Mouse (Mus musculus) kidney, embryonic 15.5 days (tissue): ENCODE data around the gene Pnldc1. TPM values are rescaled to one million over a fixed set of nuclear protein-coding genes. Genes with fewer than 3 reads are reported as not detected.
"Not testable (repeated sequence)": the region's sequence is repeated elsewhere in the genome, so short reads cannot be mapped to it uniquely, and the experiment has no call there.

Experiments
- ATAC-seq: fragments of 200-750 bp; cut with Nextera tagmentation; replicated peaks from 2 replicates; pipeline ENCODE4 v1.8.0; 2017; ENCODE audit warnings: moderate TSS enrichment; ENCODE audit not compliant: low FRiP score
- H3K27ac ChIP-seq: fragments of 300-500 bp; sonication (generic); 2 replicates; pipeline ENCODE4 v1.5.1; 2015; ENCODE audit warnings: mild to moderate bottlenecking, inconsistent platforms
- H3K27me3 ChIP-seq: fragments of 300-500 bp; sonication (generic); 2 replicates; pipeline ENCODE4 v1.6.1; 2015; ENCODE audit warnings: inconsistent platforms
- H3K36me3 ChIP-seq: fragments of 300-500 bp; sonication (generic); 2 replicates; pipeline ENCODE4 v1.6.1; 2015; ENCODE audit warnings: inconsistent platforms
- H3K4me1 ChIP-seq: fragments of 300-500 bp; sonication (generic); 2 replicates; pipeline ENCODE4 v1.6.1; 2015; ENCODE audit warnings: inconsistent platforms
- H3K4me2 ChIP-seq: fragments of 300-500 bp; sonication (generic); 2 replicates; pipeline ENCODE4 v1.6.1; 2015; ENCODE audit warnings: moderate library complexity, mild to moderate bottlenecking, inconsistent platforms
- H3K4me3 ChIP-seq: fragments of 300-500 bp; sonication (generic); replicated peaks from 2 replicates; pipeline ENCODE4 v1.5.1; 2015; ENCODE audit warnings: mild to moderate bottlenecking, inconsistent platforms
- H3K9ac ChIP-seq: fragments of 300-500 bp; sonication (generic); 2 replicates; pipeline ENCODE4 v1.6.1; 2015; ENCODE audit warnings: mild to moderate bottlenecking, inconsistent platforms
- H3K9me3 ChIP-seq: fragments of 300-500 bp; sonication (generic); replicated peaks from 2 replicates; pipeline ENCODE4 v1.6.1; 2016; ENCODE audit warnings: inconsistent platforms
- WGBS: fragments of 180-500 bp; shearing (Covaris S2); methylation state at CpG from one replicate; pipeline ENCODE4 v1.1.7; 2015; ENCODE audit warnings: mixed read lengths; 5-methylcytosine and 5-hydroxymethylcytosine counted together
- polyA plus RNA-seq: library from polyadenylated mRNA; unstranded; fragments of >200 nt; fragmentation: Nextera tagmentation; extraction: Ambion mirVana; gene quantifications from 2 replicates; pipeline ENCODE4 v1.2.1, GENCODE M21; 2015

The Pnldc1 gene
- 1.5 and 2.5 TPM in 2 replicates for polyA plus RNA-seq

GRCm38 (mm10) chr17:12909361-12910280, at the start of gene Pnldc1:
TSS of gene Pnldc1 (minus strand) at chr17:12910230.
- H3K9ac ChIP-seq = no peak within 1 kb of the TSS
- H3K27ac ChIP-seq = no peak within 1 kb of the TSS
- no peaks in the 10 kb centered on the region for H3K9me3 ChIP-seq
- no peak within 1 kb of the TSS for H3K4me2 ChIP-seq
- 83% methylated on average over 35 of the region's 35 CpGs for WGBS
- peaks cover 62% of the 10 kb centered on the region for H3K36me3 ChIP-seq
- no peaks in the 10 kb centered on the region for H3K27me3 ChIP-seq
- peaks cover under 1% of the 10 kb centered on the region; the same call in 1 of the 2 replicates for H3K4me1 ChIP-seq
- ATAC-seq = no peak
- no peak within 1 kb of the TSS for H3K4me3 ChIP-seq

- not testable (repeated sequence) for H3K4me1 ChIP-seq, H3K4me3 ChIP-seq, H3K9ac ChIP-seq, H3K27me3 ChIP-seq, H3K27ac ChIP-seq, H3K9me3 ChIP-seq, ATAC-seq
- peak overlapping the region; percentile 41 for H3K4me2 ChIP-seq
- 40% methylated on average over 1 of the region's 2 CpGs for WGBS
- H3K36me3 ChIP-seq = peaks cover 23% of the 10 kb centered on the region
These were observed 49.3 kb upstream of the Pnldc1 start for GRCm38 (mm10) chr17:12959377-12959776.

GRCm38 (mm10) chr17:12956664-12957063, 46.6 kb upstream of the Pnldc1 start:
- H3K4me2 ChIP-seq = no peak overlapping the region
- H3K4me1 ChIP-seq = peaks cover 7% of the 10 kb centered on the region
- no peaks in the 10 kb centered on the region for H3K27me3 ChIP-seq
- ATAC-seq = no peak
- H3K9me3 ChIP-seq = no peaks in the 10 kb centered on the region
- no peak overlapping the region for H3K4me3 ChIP-seq
- 92% methylated on average over 8 of the region's 8 CpGs for WGBS
- H3K27ac ChIP-seq = no peak overlapping the region
- H3K36me3 ChIP-seq = peaks cover 40% of the 10 kb centered on the region
- no peak overlapping the region for H3K9ac ChIP-seq

- Histone ChIP-seq H3K9me3 (no peaks in the 10 kb centered on the region), H3K36me3 (peaks cover 72% of the 10 kb centered on the region), H3K9ac (no peak overlapping the region), H3K4me1 (no peaks in the 10 kb centered on the region), H3K27me3 (no peaks in the 10 kb centered on the region), H3K27ac (no peak overlapping the region), H3K4me2 (no peak overlapping the region), H3K4me3 (no peak overlapping the region)
- WGBS = 90% methylated on average over 5 of the region's 5 CpGs
- no peak for ATAC-seq
These were observed 39.6 kb upstream of the Pnldc1 start for GRCm38 (mm10) chr17:12949669-12950068.

- 92% methylated on average over 6 of the region's 6 CpGs for WGBS
- H3K36me3 ChIP-seq = peaks cover 44% of the 10 kb centered on the region
- no peak overlapping the region for H3K4me2 ChIP-seq
- H3K4me1 ChIP-seq = peaks cover 8% of the 10 kb centered on the region; the same call in 1 of the 2 replicates
- no peak overlapping the region for H3K27ac ChIP-seq
- ATAC-seq = no peak
- no peaks in the 10 kb centered on the region for H3K27me3 ChIP-seq
- no peaks in the 10 kb centered on the region for H3K9me3 ChIP-seq
- no peak overlapping the region for H3K9ac ChIP-seq
- no peak overlapping the region for H3K4me3 ChIP-seq
These were observed 32.6 kb upstream of the Pnldc1 start for GRCm38 (mm10) chr17:12942459-12943162.

GRCm38 (mm10) chr17:12941543-12942260, 31.7 kb upstream of the Pnldc1 start:
- H3K36me3 ChIP-seq = peaks cover 38% of the 10 kb centered on the region
- 76% methylated on average over 8 of the region's 8 CpGs for WGBS
- no peak overlapping the region for H3K4me3 ChIP-seq
- no peak overlapping the region for H3K4me2 ChIP-seq
- no peak overlapping the region for H3K9ac ChIP-seq
- peaks cover 8% of the 10 kb centered on the region; the same call in 1 of the 2 replicates for H3K4me1 ChIP-seq
- no peaks in the 10 kb centered on the region for H3K27me3 ChIP-seq
- ATAC-seq = no peak
- no peak overlapping the region for H3K27ac ChIP-seq
- H3K9me3 ChIP-seq = no peaks in the 10 kb centered on the region

- Histone ChIP-seq H3K4me3 (peak within 1 kb of the TSS; percentile 38), H3K9me3 (no peaks in the 10 kb centered on the region), H3K27me3 (no peaks in the 10 kb centered on the region), H3K4me1 (peaks cover 8% of the 10 kb centered on the region; the same call in 1 of the 2 replicates), H3K27ac (no peak within 1 kb of the TSS), H3K9ac (0 out of 2 replicates have a peak within 1 kb of the TSS, but pooled peaks have one; percentile 23), H3K4me2 (peak within 1 kb of the TSS; percentile 70), H3K36me3 (peaks cover 27% of the 10 kb centered on the region)
- 10% methylated on average over 27 of the region's 27 CpGs for WGBS
- ATAC-seq = peak; percentile 87
These were observed 30.2 kb upstream of the Pnldc1 start, which contains the start of gene Acat3 for GRCm38 (mm10) chr17:12940151-12940805. TSS of gene Acat3 (minus strand) at chr17:12940600.

GRCm38 (mm10) chr17:12939377-12940148, 29.5 kb upstream of the Pnldc1 start:
- peak overlapping the region; percentile 38 for H3K4me3 ChIP-seq
- peak; percentile 52 for ATAC-seq
- 0 out of 2 replicates have a peak overlapping the region, but pooled peaks have one; percentile 23 for H3K9ac ChIP-seq
- not testable (repeated sequence) for H3K9me3 ChIP-seq, H3K27me3 ChIP-seq, H3K27ac ChIP-seq, H3K4me1 ChIP-seq
- WGBS = 63% methylated on average over 4 of the region's 12 CpGs
- peaks cover 20% of the 10 kb centered on the region for H3K36me3 ChIP-seq
- peak overlapping the region; percentile 70 for H3K4me2 ChIP-seq

- Histone ChIP-seq H3K27me3 (no peaks in the 10 kb centered on the region), H3K9me3 (no peaks in the 10 kb centered on the region), H3K4me2 (no peak overlapping the region), H3K27ac (no peak overlapping the region), H3K4me1 (peaks cover 8% of the 10 kb centered on the region; the same call in 1 of the 2 replicates), H3K36me3 (peaks cover 8% of the 10 kb centered on the region), H3K4me3 (no peak overlapping the region), H3K9ac (no peak overlapping the region)
- WGBS = 68% methylated on average over 2 of the region's 2 CpGs
- ATAC-seq = no peak
These were observed 28.0 kb upstream of the Pnldc1 start for GRCm38 (mm10) chr17:12938077-12938476.

GRCm38 (mm10) chr17:12937412-12937970, 27.5 kb upstream of the Pnldc1 start:
- ATAC-seq = no peak
- Histone ChIP-seq H3K9me3 (no peaks in the 10 kb centered on the region), H3K27me3 (no peaks in the 10 kb centered on the region), H3K27ac (no peak overlapping the region), H3K4me1 (peaks cover 8% of the 10 kb centered on the region; the same call in 1 of the 2 replicates), H3K9ac (no peak overlapping the region), H3K36me3 (peaks cover 2% of the 10 kb centered on the region), H3K4me3 (no peak overlapping the region), H3K4me2 (no peak overlapping the region)
- 85% methylated on average over 2 of the region's 2 CpGs for WGBS
